Mouse (Mus musculus) olfactory bulb, adult 2 months (tissue): Measurements from ENCODE around the gene Mpnd. TPM values are rescaled to one million over a fixed set of nuclear protein-coding genes. Genes with fewer than 3 reads are reported as not detected.

Source experiments
- H3K27ac ChIP-seq: fragments of 200-500 bp; 2 replicates; pipeline ENCODE4 v1.5.1; 2012; ENCODE audit warnings: low read depth, low read length; ENCODE audit not compliant: insufficient read depth
- H3K4me1 ChIP-seq: fragments of 200-500 bp; 2 replicates; pipeline ENCODE4 v1.6.1; 2012; ENCODE audit warnings: low read length; ENCODE audit not compliant: control insufficient read depth, insufficient read depth
- H3K4me3 ChIP-seq: fragments of 200-500 bp; 2 replicates; pipeline ENCODE4 v1.5.1; 2012; ENCODE audit warnings: mild to moderate bottlenecking, low read depth, low read length, moderate library complexity; ENCODE audit not compliant: insufficient read depth
- CTCF ChIP-seq: fragments of 200-500 bp; IDR thresholded peaks from 2 replicates; pipeline ENCODE4 v1.5.1; 2012; ENCODE audit warnings: low read depth, mild to moderate bottlenecking, low read length, moderate library complexity; ENCODE audit not compliant: insufficient read depth
- POLR2A ChIP-seq: fragments of 200-500 bp; IDR thresholded peaks from 2 replicates; pipeline ENCODE4 v1.6.1; 2012; ENCODE audit warnings: mild to moderate bottlenecking, low read depth, low read length, moderate library complexity; ENCODE audit not compliant: insufficient read depth
- WGBS: fragments of 180-500 bp; shearing (Covaris S2); methylation state at CpG from one replicate; pipeline ENCODE4 v1.1.7; 2018; 5-methylcytosine and 5-hydroxymethylcytosine counted together
- polyA plus RNA-seq: library from polyadenylated mRNA; stranded (reverse); fragments of >200 nt; gene quantifications from 2 replicates; pipeline ENCODE4 v1.2.4, GENCODE M21; 2012; ENCODE audit warnings: low replicate concordance; ENCODE audit not compliant: missing spikeins, insufficient read depth, insufficient read length

Gene Mpnd
- not detected in 2 replicates for polyA plus RNA-seq

DNA sequence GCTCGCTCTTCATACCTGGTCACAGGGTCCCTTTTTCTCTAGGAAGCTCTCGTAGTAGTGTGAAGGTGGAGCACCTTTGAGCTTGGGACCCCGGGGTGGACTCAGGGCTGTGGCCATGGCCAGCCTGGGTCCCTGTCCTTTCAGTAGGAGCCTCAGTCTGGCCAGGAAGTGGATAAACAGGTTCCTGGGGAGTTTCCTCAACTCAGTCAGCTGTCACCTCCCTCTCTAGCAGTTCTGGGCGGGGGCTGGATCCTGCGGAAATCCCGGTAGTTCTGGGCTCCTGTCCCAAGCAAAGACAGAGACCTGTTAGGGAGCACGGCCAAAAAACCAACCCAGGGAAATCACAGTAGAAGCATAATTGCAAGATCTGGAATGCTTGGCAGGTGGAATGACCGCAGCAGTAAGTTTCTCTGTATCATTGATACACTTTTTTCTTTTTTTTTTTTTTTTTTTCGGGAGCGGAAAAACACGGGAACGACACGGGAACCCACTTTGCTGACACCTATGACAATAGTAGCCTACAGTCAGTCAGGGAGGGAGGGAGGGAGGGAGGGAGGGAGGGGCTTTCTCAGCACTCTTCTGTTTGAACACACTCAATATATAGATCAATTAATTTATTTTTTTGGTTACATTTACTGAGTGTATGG lies at the start of gene Mpnd, which contains the start of gene Stap2:
Gene Mpnd (plus strand): TSS at position 297 of the 647 bp plus-strand sequence.
Gene Stap2 (minus strand): TSS at position 170 of the 647 bp plus-strand sequence.
- Histone ChIP-seq H3K4me1 (peaks cover 10% of the 10 kb centered on the region), H3K4me3 (no peak within 1 kb of the TSS), H3K27ac (no peak within 1 kb of the TSS)
- WGBS: 50% methylated on average over 13 of the region's 13 CpGs
- TF ChIP-seq POLR2A: no peak
- TF ChIP-seq CTCF: no peak

DNA sequence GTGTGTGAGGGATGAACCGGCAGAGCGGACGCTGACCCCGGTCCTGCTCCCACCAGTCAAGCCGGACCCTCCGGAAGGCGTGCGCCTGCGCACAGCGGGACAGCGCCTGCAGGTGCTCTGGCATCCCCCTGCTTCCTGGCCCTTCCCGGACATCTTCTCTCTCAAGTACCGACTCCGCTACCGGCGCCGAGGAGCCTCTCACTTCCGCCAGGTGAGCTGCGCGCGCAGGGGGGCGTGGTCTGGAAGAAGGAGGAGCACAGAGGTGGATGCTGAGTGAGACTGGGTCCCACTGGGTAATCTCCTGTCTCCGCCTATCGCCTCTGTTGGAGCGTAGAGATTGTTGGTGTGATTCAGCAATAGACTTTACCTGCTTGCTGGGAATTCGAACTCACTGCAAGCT lies 49.4 kb upstream of the Mpnd start:
- 2% methylated on average over 26 of the region's 26 CpGs for WGBS
- peaks cover 17% of the 10 kb centered on the region for H3K4me1 ChIP-seq
- no peak overlapping the region for H3K27ac ChIP-seq
- peak overlapping the region; percentile 35 for H3K4me3 ChIP-seq
- no peak for TF ChIP-seq POLR2A
- no peak for TF ChIP-seq CTCF

DNA sequence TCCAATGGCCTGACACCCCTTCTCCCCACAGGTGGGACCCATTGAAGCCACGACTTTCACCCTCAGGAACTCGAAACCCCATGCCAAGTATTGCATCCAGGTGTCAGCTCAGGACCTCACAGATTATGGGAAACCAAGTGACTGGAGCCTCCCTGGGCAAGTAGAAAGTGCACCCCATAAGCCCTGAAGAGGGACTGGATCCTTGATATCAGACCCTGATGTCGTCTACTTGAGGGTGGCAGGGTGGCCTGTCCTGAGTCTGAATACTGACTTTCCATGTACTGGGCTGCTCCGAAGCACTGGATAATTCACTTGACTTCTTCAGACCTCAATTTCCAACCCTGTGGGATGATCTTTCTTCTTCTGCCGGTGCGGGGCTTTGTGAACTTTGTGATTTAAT lies 48.9 kb upstream of the Mpnd start:
- TF ChIP-seq POLR2A (no peak), CTCF (no peak)
- Histone ChIP-seq H3K4me1 (peaks cover 17% of the 10 kb centered on the region), H3K4me3 (no peak overlapping the region), H3K27ac (no peak overlapping the region)
- WGBS: 25% methylated on average over 6 of the region's 6 CpGs

DNA sequence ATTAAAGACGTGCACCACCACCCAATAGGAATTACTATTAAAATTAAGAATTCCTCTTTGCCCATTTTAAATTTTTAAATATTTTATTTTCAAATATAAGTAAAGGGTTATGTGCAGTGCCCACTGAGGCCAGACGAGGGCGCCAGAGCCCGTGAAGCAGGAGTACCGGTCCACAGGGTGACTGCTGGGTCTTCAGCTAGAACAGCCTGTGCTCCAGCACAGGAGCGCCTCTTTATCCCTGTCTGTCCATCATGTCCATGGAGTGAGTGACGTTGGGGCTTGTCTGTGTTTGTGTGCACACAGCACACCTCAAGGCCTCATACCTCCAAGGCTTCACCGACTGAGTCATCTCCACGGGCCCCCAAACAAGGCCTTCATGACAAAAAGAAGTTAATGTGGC lies 48.3 kb upstream of the Mpnd start:
- 10% methylated on average over 9 of the region's 9 CpGs for WGBS
- H3K4me3 ChIP-seq: no peak overlapping the region
- peaks cover 17% of the 10 kb centered on the region for H3K4me1 ChIP-seq
- H3K27ac ChIP-seq: no peak overlapping the region
- peak; percentile 76 for TF ChIP-seq CTCF
- no peak for TF ChIP-seq POLR2A

DNA sequence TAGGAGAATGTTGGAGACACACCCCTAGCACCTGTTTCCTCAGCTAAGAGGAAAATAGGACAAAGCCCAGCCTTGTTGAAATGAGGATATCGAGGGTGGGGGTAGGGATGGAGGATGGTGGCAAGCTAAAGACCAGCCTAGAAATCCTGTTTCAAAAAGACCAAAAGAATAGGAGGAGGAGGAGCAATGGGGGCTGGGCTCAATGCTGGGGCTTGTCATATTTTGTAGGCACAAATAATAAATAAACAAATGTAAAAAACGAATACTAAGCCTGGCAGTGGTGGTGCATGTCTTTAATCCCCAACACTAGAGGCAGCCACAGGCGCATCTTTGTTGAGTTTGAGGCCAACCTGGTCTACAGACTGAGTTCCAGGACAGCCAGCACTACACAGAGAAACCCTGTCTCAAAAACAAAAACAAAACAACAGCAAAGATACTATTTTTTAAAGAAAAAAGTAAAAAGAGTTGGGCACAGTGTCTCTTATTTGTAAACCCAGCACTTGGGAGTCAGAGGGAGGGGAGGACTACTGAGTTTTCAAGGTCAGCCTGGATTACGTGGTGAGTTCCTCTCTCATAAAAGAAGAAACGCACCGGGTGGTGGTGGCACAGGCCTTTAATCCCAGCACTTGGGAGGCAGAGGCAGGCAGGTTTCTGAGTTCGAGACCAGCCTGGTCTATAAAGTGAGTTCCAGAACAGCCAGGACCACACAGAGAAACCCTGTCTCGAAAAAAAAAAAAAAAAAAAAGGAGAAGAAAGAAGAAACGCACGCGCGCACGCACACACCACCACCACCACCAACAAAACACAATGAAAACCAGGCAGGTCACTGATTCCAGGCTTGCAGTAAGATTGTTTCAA lies 47.6 kb upstream of the Mpnd start:
- Histone ChIP-seq H3K4me3 (peak overlapping the region; percentile 5; the same call in 1 of the 2 replicates), H3K27ac (0 out of 2 replicates have a peak overlapping the region, but pooled peaks have one; percentile 79), H3K4me1 (peaks cover 19% of the 10 kb centered on the region)
- TF ChIP-seq POLR2A (no peak), CTCF (no peak)
- 72% methylated on average over 13 of the region's 13 CpGs for WGBS

DNA sequence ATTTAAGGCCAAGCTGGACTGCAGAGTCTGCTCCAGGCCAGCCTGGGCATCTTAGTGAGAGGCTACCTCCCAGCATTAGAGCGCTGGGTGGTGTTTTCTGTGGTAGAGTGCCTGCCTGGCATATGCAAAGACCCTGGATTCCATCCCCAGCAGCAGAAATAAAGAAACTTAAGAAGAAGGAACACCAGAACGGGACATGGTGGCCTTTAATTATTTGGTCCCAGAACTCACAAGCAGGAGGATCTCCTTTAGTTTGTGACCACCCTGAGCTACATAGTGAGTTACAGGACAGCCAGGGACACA lies 47.0 kb upstream of the Mpnd start:
- peak overlapping the region; percentile 79 for H3K27ac ChIP-seq
- H3K4me1 ChIP-seq: peaks cover 23% of the 10 kb centered on the region
- WGBS: 28% methylated on average over 2 of the region's 2 CpGs

DNA sequence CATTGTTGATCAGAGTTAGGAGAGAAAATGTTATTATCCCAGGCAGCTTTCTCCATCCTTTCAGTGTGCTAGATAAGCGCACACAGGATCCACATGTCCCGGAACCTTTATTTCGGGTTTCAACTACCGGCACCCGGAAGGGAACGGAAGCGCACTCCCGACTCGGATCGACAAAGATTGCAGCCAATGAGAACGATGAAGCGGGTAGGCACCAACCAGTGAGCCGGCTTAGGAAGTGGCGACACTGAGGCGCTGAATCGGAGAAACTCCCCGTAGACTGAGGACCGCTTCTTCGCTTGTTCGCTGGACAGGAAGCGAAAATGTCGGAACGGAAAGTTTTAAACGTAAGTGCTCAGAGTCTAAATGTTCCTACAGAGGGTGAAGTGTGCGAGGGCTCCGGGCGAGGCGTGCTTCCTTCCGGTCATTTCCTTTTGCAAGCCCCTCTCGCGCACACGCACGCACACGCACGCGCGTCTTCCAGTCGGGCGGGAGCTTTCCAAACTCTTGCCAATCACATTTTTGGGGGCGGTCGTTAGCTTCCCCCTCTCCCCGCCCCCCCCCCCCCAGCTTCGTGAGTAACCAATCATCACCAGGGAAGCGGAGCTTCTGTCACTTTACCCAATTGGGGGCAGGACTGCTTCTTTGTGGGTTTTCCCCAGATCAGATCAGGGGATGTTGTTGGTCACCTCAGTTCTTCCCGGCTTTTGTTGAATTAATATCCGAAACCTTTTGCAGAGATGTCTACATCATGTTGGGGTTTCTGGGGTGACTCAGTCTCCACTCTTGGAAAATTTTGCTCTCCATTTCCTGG lies 46.4 kb upstream of the Mpnd start, which contains the start of gene Yju2:
Gene Yju2 (plus strand): TSS at position 182 of the 811 bp plus-strand sequence.
- TF ChIP-seq POLR2A (peak; percentile 63; the same call in 1 of the 2 replicates), CTCF (no peak)
- Histone ChIP-seq H3K27ac (peak within 1 kb of the TSS; percentile 99), H3K4me3 (peak within 1 kb of the TSS; percentile 96), H3K4me1 (peaks cover 23% of the 10 kb centered on the region)
- under 1% methylated on average over 45 of the region's 46 CpGs for WGBS

More for the DNA sequence above, 47.0 kb upstream of the Mpnd start:
- TF ChIP-seq CTCF (no peak), POLR2A (no peak)
- H3K4me3 ChIP-seq: peak overlapping the region; percentile 5; the same call in 1 of the 2 replicates

DNA sequence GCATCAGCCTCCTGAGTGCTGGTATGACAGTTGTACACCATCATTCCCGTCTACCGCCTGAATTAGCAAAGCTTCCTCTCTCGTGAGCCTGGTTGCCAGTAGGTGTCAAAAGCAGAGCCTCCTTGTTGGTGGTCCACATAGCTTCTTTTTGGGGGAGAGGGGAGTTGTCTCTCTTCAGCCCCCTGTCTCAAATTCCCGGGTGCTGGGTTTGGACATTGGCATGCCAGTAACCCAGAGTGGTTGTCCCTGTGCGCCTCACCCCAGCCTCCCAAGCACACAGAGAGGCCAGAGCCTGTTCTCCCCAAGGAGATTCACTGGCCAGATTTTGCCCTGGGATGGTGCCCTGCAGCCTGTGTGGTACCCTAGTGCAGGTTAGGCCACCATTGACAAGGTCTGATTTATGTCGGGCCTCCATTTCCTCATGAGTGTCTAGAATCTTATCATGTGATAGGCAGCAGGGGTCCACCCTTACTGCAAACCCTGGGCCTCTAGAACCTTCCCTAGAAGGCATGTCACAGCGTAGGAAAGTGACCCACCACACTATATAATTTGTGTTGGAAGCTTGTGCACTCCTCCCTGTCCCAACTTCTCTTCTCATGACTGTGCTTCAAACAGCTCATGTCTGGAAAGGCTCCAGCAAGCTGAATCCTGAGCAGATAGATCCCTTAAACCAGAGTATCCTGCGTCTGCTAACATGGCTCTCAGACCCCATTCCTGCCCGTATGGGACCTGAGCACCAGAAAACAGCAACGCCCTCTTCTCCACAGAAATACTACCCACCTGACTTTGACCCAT lies 45.4 kb upstream of the Mpnd start:
- Histone ChIP-seq H3K27ac (no peak overlapping the region), H3K4me3 (no peak overlapping the region), H3K4me1 (peaks cover 23% of the 10 kb centered on the region)
- 73% methylated on average over 10 of the region's 10 CpGs for WGBS
- TF ChIP-seq CTCF (no peak), POLR2A (no peak)
